Mouse (Mus musculus): ENCODE data around the gene Braf. TPM values are rescaled to one million over a fixed set of nuclear protein-coding genes. Genes with fewer than 3 reads are reported as not detected.
"Not testable (repeated sequence)": the region's sequence is repeated elsewhere in the genome, so short reads cannot be mapped to it uniquely, and the experiment has no call there.

The Braf gene
- polyA plus RNA-seq (2014; fragmentation: Nextera tagmentation; extraction: Ambion mirVana), result 14.7 and 16.1 TPM in 2 replicates

GRCm38 (mm10) chr6:39724866-39725711, at the start of gene Braf:
Gene Braf (minus strand): TSS chr6:39725463.
- no peaks in the 10 kb centered on the region for H3K27me3 ChIP-seq (replicated peaks; ENCODE audit: control insufficient read depth, insufficient read depth, low read length)
- H3K4me1 ChIP-seq (replicated peaks; ENCODE audit: control insufficient read depth, insufficient read depth, low read length), result peaks cover 20% of the 10 kb centered on the region
- H3K9ac ChIP-seq (ENCODE audit: low read length), result peak within 1 kb of the TSS; percentile 81
- H3K36me3 ChIP-seq (ENCODE audit: control insufficient read depth, insufficient read depth, low read length), result no peaks in the 10 kb centered on the region
- under 1% methylated on average over 62 of the region's 101 CpGs for WGBS
- ATAC-seq (replicated peaks; ENCODE audit: low FRiP score, low TSS enrichment, low read depth) (peak; percentile 94), DNase-seq (ENCODE audit: low spot score) (peak; percentile 98)
- H3K9me3 ChIP-seq (ENCODE audit: control insufficient read depth, low read length), result no peaks in the 10 kb centered on the region
- H3K27ac ChIP-seq (ENCODE audit: low read depth), result peak within 1 kb of the TSS; percentile 94
- peak within 1 kb of the TSS; percentile 95 for H3K4me2 ChIP-seq (ENCODE audit: low read length)
- H3K4me3 ChIP-seq (ENCODE audit: low read depth, low read length), result peak within 1 kb of the TSS; percentile 89

- H3K4me1 ChIP-seq (replicated peaks; ENCODE audit: control insufficient read depth, insufficient read depth, low read length), result no peaks in the 10 kb centered on the region
- ATAC-seq (replicated peaks; ENCODE audit: low FRiP score, low TSS enrichment, low read depth) (no peak), DNase-seq (ENCODE audit: low spot score) (peak; percentile 50)
- no peak overlapping the region for H3K4me3 ChIP-seq (ENCODE audit: low read depth, low read length)
- H3K9me3 ChIP-seq (ENCODE audit: control insufficient read depth, low read length), result no peaks in the 10 kb centered on the region
- 77% methylated on average over 9 of the region's 9 CpGs for WGBS
- H3K4me2 ChIP-seq (ENCODE audit: low read length), result no peak overlapping the region
- no peaks in the 10 kb centered on the region for H3K27me3 ChIP-seq (replicated peaks; ENCODE audit: control insufficient read depth, insufficient read depth, low read length)
- no peak overlapping the region for H3K27ac ChIP-seq (ENCODE audit: low read depth)
- H3K36me3 ChIP-seq (ENCODE audit: control insufficient read depth, insufficient read depth, low read length), result no peaks in the 10 kb centered on the region
- H3K9ac ChIP-seq (ENCODE audit: low read length), result no peak overlapping the region
These were observed 49.8 kb upstream of the Braf start for GRCm38 (mm10) chr6:39775029-39775428.

DNA sequence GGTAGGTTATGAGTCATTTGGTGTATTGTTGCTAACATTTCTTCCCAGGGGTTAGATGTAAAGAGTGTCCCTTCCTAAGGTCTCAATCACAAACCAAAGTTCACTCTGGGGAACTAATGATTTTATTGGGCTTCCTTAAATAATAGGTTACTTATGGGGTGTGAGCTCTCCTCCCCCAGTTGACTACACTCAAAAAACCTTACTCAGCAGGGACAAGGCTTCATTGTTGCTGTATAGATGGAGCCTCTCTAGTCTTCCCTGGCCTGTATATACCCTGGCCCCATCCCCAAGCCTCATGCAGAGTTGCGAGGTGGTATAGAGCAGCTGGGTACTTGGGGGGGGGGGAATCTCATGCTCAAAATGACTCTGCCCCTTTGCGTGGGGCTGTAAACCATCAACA, 32.0 kb upstream of the Braf start:
- DNase-seq (ENCODE audit: low spot score) (no peak), ATAC-seq (replicated peaks; ENCODE audit: low FRiP score, low TSS enrichment, low read depth) (no peak)
- H3K36me3 ChIP-seq (ENCODE audit: control insufficient read depth, insufficient read depth, low read length), result no peaks in the 10 kb centered on the region
- H3K4me2 ChIP-seq (ENCODE audit: low read length), result no peak overlapping the region
- H3K4me3 ChIP-seq (ENCODE audit: low read depth, low read length), result no peak overlapping the region
- H3K27ac ChIP-seq (ENCODE audit: low read depth), result no peak overlapping the region
- no peak overlapping the region for H3K9ac ChIP-seq (ENCODE audit: low read length)
- no peaks in the 10 kb centered on the region for H3K4me1 ChIP-seq (replicated peaks; ENCODE audit: control insufficient read depth, insufficient read depth, low read length)
- no peaks in the 10 kb centered on the region for H3K9me3 ChIP-seq (ENCODE audit: control insufficient read depth, low read length)
- WGBS, result 74% methylated on average over 2 of the region's 2 CpGs
- H3K27me3 ChIP-seq (replicated peaks; ENCODE audit: control insufficient read depth, insufficient read depth, low read length), result no peaks in the 10 kb centered on the region

GRCm38 (mm10) chr6:39749881-39750280, 24.6 kb upstream of the Braf start:
- H3K27ac ChIP-seq (ENCODE audit: low read depth), result no peak overlapping the region
- no peak overlapping the region for H3K4me3 ChIP-seq (ENCODE audit: low read depth, low read length)
- H3K9ac ChIP-seq (ENCODE audit: low read length), result no peak overlapping the region
- DNase-seq (ENCODE audit: low spot score) (no peak), ATAC-seq (replicated peaks; ENCODE audit: low FRiP score, low TSS enrichment, low read depth) (no peak)
- H3K27me3 ChIP-seq (replicated peaks; ENCODE audit: control insufficient read depth, insufficient read depth, low read length), result no peaks in the 10 kb centered on the region
- WGBS, result 17% methylated on average over 6 of the region's 6 CpGs
- no peak overlapping the region for H3K4me2 ChIP-seq (ENCODE audit: low read length)
- no peaks in the 10 kb centered on the region for H3K9me3 ChIP-seq (ENCODE audit: control insufficient read depth, low read length)
- no peaks in the 10 kb centered on the region for H3K36me3 ChIP-seq (ENCODE audit: control insufficient read depth, insufficient read depth, low read length)
- H3K4me1 ChIP-seq (replicated peaks; ENCODE audit: control insufficient read depth, insufficient read depth, low read length), result no peaks in the 10 kb centered on the region

GRCm38 (mm10) chr6:39747094-39747493, 21.8 kb upstream of the Braf start:
- H3K36me3 ChIP-seq (ENCODE audit: control insufficient read depth, insufficient read depth, low read length), result no peaks in the 10 kb centered on the region
- ATAC-seq (replicated peaks; ENCODE audit: low FRiP score, low TSS enrichment, low read depth) (no peak), DNase-seq (ENCODE audit: low spot score) (no peak)
- H3K4me3 ChIP-seq (ENCODE audit: low read depth, low read length), result no peak overlapping the region
- H3K9ac ChIP-seq (ENCODE audit: low read length), result no peak overlapping the region
- no peak overlapping the region for H3K4me2 ChIP-seq (ENCODE audit: low read length)
- H3K4me1 ChIP-seq (replicated peaks; ENCODE audit: control insufficient read depth, insufficient read depth, low read length), result no peaks in the 10 kb centered on the region
- no peaks in the 10 kb centered on the region for H3K9me3 ChIP-seq (ENCODE audit: control insufficient read depth, low read length)
- 30% methylated on average over 1 of the region's 1 CpGs for WGBS
- H3K27ac ChIP-seq (ENCODE audit: low read depth), result no peak overlapping the region
- H3K27me3 ChIP-seq (replicated peaks; ENCODE audit: control insufficient read depth, insufficient read depth, low read length), result no peaks in the 10 kb centered on the region

GRCm38 (mm10) chr6:39745456-39745855, 20.2 kb upstream of the Braf start:
- no peak overlapping the region for H3K4me2 ChIP-seq (ENCODE audit: low read length)
- H3K4me1 ChIP-seq (replicated peaks; ENCODE audit: control insufficient read depth, insufficient read depth, low read length), result no peaks in the 10 kb centered on the region
- ATAC-seq (replicated peaks; ENCODE audit: low FRiP score, low TSS enrichment, low read depth), result no peak
- 89% methylated on average over 1 of the region's 1 CpGs for WGBS
- H3K9me3 ChIP-seq (ENCODE audit: control insufficient read depth, low read length), result no peaks in the 10 kb centered on the region
- DNase-seq (ENCODE audit: low spot score), result no peak
- no peaks in the 10 kb centered on the region for H3K27me3 ChIP-seq (replicated peaks; ENCODE audit: control insufficient read depth, insufficient read depth, low read length)
- H3K27ac ChIP-seq (ENCODE audit: low read depth), result no peak overlapping the region
- H3K4me3 ChIP-seq (ENCODE audit: low read depth, low read length), result no peak overlapping the region
- no peak overlapping the region for H3K9ac ChIP-seq (ENCODE audit: low read length)
- no peaks in the 10 kb centered on the region for H3K36me3 ChIP-seq (ENCODE audit: control insufficient read depth, insufficient read depth, low read length)

DNA sequence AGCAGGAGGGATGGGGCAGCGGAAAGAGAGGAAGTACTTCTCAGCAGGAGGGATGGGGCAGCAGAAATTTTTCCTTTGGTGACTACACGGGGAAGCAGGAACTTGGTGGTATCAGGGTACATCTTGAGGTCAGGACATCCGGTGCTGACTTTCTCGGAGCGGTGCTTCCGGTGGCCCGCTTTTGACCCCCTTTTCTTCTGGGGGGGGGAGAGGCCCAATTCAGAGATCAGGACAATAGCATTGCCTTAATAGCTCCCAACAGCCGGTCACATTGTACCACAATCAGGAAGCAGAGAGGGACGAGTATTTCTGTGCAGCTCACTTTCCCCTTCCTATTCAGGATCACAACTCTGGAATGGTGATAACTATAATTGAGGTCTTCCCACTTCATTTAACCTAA, 14.4 kb upstream of the Braf start:
- H3K27me3 ChIP-seq (replicated peaks; ENCODE audit: control insufficient read depth, insufficient read depth, low read length); DNase-seq (ENCODE audit: low spot score); H3K9ac ChIP-seq (ENCODE audit: low read length); H3K4me2 ChIP-seq (ENCODE audit: low read length); H3K4me3 ChIP-seq (ENCODE audit: low read depth, low read length); H3K27ac ChIP-seq (ENCODE audit: low read depth); ATAC-seq (replicated peaks; ENCODE audit: low FRiP score, low TSS enrichment, low read depth); H3K9me3 ChIP-seq (ENCODE audit: control insufficient read depth, low read length); H3K4me1 ChIP-seq (replicated peaks; ENCODE audit: control insufficient read depth, insufficient read depth, low read length); H3K36me3 ChIP-seq (ENCODE audit: control insufficient read depth, insufficient read depth, low read length): not testable (repeated sequence)
- whole genome bisulfite sequencing, result 93% methylated on average over 9 of the region's 9 CpGs

DNA sequence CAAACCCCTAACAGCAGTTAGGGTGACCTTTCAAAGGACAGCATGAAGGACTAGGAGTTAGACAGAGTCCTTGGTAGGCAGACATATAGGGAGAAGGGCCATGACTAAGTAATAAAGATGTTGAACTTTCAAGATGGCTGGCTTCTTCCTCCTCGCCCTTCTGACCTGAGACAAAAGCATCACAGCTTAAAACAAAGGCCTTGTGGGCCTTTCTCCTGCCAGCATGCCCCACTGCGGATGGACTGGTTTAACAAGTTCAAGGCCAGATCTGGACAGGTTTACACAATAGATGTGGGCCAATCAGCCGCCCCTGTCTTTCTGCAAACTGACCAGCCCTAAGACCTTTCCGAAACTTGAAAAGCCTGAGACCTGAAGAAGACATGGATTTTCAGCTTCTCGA, 2.8 kb upstream of the Braf start:
- H3K27me3 ChIP-seq (replicated peaks; ENCODE audit: control insufficient read depth, insufficient read depth, low read length), result no peaks in the 10 kb centered on the region
- H3K4me3 ChIP-seq (ENCODE audit: low read depth, low read length), result no peak overlapping the region
- H3K4me1 ChIP-seq (replicated peaks; ENCODE audit: control insufficient read depth, insufficient read depth, low read length), result peaks cover 10% of the 10 kb centered on the region
- ATAC-seq (replicated peaks; ENCODE audit: low FRiP score, low TSS enrichment, low read depth) (no peak), DNase-seq (ENCODE audit: low spot score) (no peak)
- H3K4me2 ChIP-seq (ENCODE audit: low read length), result no peak overlapping the region
- no peaks in the 10 kb centered on the region for H3K36me3 ChIP-seq (ENCODE audit: control insufficient read depth, insufficient read depth, low read length)
- WGBS, result 88% methylated on average over 5 of the region's 5 CpGs
- no peaks in the 10 kb centered on the region for H3K9me3 ChIP-seq (ENCODE audit: control insufficient read depth, low read length)
- H3K9ac ChIP-seq (ENCODE audit: low read length), result no peak overlapping the region
- H3K27ac ChIP-seq (ENCODE audit: low read depth), result no peak overlapping the region

DNA sequence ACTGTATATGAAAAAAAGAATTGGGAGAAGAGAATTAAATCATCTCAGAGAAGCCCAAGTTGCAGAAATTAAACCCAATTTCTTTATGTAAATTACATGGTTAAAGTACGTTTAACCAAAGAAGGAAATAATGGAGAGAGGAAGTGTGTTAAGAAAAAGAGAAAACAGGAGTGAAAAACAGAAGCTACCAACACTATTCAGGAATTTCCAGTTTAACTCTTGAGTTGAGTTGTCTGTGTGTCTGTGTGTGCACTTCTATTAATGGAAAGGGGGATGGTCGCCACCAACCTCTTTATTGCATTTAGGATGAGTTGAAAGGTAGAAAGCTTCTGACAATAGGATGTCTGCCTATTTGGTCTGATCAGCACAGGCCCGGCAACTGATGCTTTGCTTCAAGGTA, 886 bp upstream of the Braf start:
- Histone ChIP-seq H3K27ac (ENCODE audit: low read depth) (no peak overlapping the region), H3K4me1 (replicated peaks; ENCODE audit: control insufficient read depth, insufficient read depth, low read length) (peaks cover 19% of the 10 kb centered on the region), H3K4me3 (ENCODE audit: low read depth, low read length) (no peak overlapping the region), H3K4me2 (ENCODE audit: low read length) (no peak overlapping the region), H3K9me3 (ENCODE audit: control insufficient read depth, low read length) (no peaks in the 10 kb centered on the region), H3K27me3 (replicated peaks; ENCODE audit: control insufficient read depth, insufficient read depth, low read length) (no peaks in the 10 kb centered on the region), H3K9ac (ENCODE audit: low read length) (no peak overlapping the region), H3K36me3 (ENCODE audit: control insufficient read depth, insufficient read depth, low read length) (no peaks in the 10 kb centered on the region)
- no peak for ATAC-seq (replicated peaks; ENCODE audit: low FRiP score, low TSS enrichment, low read depth)
- WGBS, result 83% methylated on average over 3 of the region's 3 CpGs
- DNase-seq (ENCODE audit: low spot score), result no peak
